Mouse (Mus musculus) fat pad, adult 2 months (tissue): ENCODE data around the gene Rad51b.

Experiments
- DNase-seq: peaks from one replicate; pipeline ENCODE4 v3.0.0-alpha.2; 2011; ENCODE audit warnings: low read depth, low spot score; ENCODE audit errors: extremely low read depth

Rad51b gene

GRCm38 (mm10) chr12:79560084-79560699 lies 263.1 kb downstream of the Rad51b start:
- DNase-seq = no peak

- DNase-seq = peak; percentile 46
These were observed 263.8 kb downstream of the Rad51b start for GRCm38 (mm10) chr12:79560893-79561292.

GRCm38 (mm10) chr12:79574159-79575040 lies 277.3 kb downstream of the Rad51b start:
- DNase-seq = no peak

- DNase-seq = no peak
These were observed 278.0 kb downstream of the Rad51b start for GRCm38 (mm10) chr12:79575041-79575541.

GRCm38 (mm10) chr12:79577525-79577924 lies 280.4 kb downstream of the Rad51b start:
- no peak for DNase-seq

GRCm38 (mm10) chr12:79579018-79579585 lies 282.0 kb downstream of the Rad51b start:
- DNase-seq = no peak

GRCm38 (mm10) chr12:79579837-79580236 lies 282.8 kb downstream of the Rad51b start:
- no peak for DNase-seq

GRCm38 (mm10) chr12:79584556-79585307 lies 287.6 kb downstream of the Rad51b start:
- no peak for DNase-seq

- DNase-seq = no peak
These were observed 288.3 kb downstream of the Rad51b start for GRCm38 (mm10) chr12:79585336-79585735.

- DNase-seq = no peak
These were observed 291.7 kb downstream of the Rad51b start for GRCm38 (mm10) chr12:79588831-79589230.

GRCm38 (mm10) chr12:79592206-79592605 lies 295.1 kb downstream of the Rad51b start:
- DNase-seq = no peak

- DNase-seq = peak; percentile 69
These were observed 299.8 kb downstream of the Rad51b start for GRCm38 (mm10) chr12:79596842-79597241.

- peak; percentile 42 for DNase-seq
These were observed 300.3 kb downstream of the Rad51b start for GRCm38 (mm10) chr12:79597351-79597750.

- no peak for DNase-seq
These were observed 300.7 kb downstream of the Rad51b start for GRCm38 (mm10) chr12:79597786-79598185.

- no peak for DNase-seq
These were observed 301.4 kb downstream of the Rad51b start for GRCm38 (mm10) chr12:79598496-79598895.

GRCm38 (mm10) chr12:79598901-79599300 lies 301.8 kb downstream of the Rad51b start:
- peak; percentile 91 for DNase-seq

GRCm38 (mm10) chr12:79600149-79600769 lies 303.2 kb downstream of the Rad51b start:
- peak; percentile 100 for DNase-seq

- peak; percentile 93 for DNase-seq
These were observed 305.6 kb downstream of the Rad51b start for GRCm38 (mm10) chr12:79602641-79603040.

- DNase-seq = no peak
These were observed 307.8 kb downstream of the Rad51b start for GRCm38 (mm10) chr12:79604850-79605249.

GRCm38 (mm10) chr12:79606197-79606631 lies 309.1 kb downstream of the Rad51b start:
- no peak for DNase-seq
